Mouse (Mus musculus) lung, adult 2 months (tissue): ENCODE results near the gene Samd13.

Experiments
- CTCF ChIP-seq: fragments of 200-500 bp; IDR thresholded peaks from 2 replicates; pipeline ENCODE4 v1.5.1; 2011; ENCODE audit warnings: mild to moderate bottlenecking, low read length, control low read depth; ENCODE audit not compliant: insufficient read depth
- POLR2A ChIP-seq: fragments of 200-500 bp; IDR thresholded peaks from 2 replicates; pipeline ENCODE4 v1.6.1; 2011; ENCODE audit warnings: low read depth, mild to moderate bottlenecking, control low read depth, low read length, borderline replicate concordance; ENCODE audit errors: extremely low read depth

DNA sequence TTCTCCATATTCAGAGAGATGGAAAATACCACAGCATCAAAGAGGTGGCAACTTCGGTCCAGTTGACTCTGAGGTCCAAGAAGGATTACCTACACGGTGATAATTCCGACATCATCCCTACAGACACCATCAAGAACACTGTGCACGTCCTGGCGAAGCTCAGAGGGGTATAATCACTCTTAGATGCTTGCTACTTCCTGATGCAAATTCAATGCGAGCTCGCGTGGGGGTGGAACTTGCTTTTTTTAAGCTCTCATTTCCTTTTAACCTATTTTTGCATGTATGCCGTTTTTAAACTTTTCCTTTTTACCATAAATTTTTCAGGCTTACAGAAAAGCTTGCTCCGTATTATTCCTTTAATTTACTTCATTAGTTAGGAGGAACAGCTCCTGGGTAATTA is 75.1 kb downstream of the Samd13 start:
- TF ChIP-seq CTCF: no peak
- no peak for TF ChIP-seq POLR2A
